Mouse (Mus musculus) right cerebral cortex, postnatal 36 days (tissue): ENCODE data around the gene Hectd4.
A peak's percentile ranks its signal among the peaks of the same experiment; 100 is the strongest.
"Not testable (repeated sequence)": the region's sequence is repeated elsewhere in the genome, so short reads cannot be mapped to it uniquely, and the experiment has no call there.

Experiments
- DNase-seq, 2 experiments: peaks; one replicate each; pipeline ENCODE4 v3.0.0; 2022; ENCODE audit warnings: low spot score in 2 of 2, mixed read lengths in 1 of 2

The Hectd4 gene

DNA sequence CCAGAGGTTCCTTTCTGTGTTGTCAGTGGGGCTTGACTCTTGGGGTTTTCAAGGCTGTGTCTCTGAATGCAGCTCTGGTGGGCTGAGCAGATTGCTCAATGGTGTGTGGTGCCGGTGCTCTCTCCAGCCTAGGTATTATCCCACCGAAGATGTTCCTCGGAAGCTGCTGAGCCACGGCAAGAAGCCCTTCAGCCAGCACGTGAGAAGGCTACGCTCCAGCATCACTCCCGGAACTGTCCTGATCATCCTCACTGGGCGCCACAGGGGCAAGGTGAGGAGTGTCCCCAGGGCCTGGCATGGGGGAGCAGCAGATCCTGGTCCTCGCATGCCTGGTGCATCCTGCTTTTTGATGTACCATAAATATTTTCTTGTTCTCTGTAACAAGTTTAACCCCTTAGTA is 13.5 kb upstream of the Hectd4 start:
- DNase-seq = no peak

DNA sequence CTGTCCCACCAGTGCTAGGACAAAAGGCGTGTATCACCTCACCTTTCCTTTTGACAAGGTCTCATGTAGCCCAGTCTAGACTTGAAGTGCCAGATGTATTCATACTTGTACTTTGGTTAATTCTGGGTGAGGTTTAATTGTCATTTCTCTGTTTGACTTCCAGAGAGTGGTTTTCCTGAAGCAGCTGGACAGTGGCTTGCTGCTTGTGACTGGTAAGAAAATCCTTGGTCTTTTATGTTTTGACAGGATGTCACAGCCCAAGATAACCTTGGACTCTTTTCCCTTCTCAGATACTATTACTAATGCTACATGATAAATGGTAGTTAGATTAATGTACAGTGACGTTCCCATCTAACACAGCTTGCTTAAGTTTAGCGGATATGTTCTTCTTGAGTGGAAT is 13.0 kb upstream of the Hectd4 start:
- no peak for DNase-seq

DNA sequence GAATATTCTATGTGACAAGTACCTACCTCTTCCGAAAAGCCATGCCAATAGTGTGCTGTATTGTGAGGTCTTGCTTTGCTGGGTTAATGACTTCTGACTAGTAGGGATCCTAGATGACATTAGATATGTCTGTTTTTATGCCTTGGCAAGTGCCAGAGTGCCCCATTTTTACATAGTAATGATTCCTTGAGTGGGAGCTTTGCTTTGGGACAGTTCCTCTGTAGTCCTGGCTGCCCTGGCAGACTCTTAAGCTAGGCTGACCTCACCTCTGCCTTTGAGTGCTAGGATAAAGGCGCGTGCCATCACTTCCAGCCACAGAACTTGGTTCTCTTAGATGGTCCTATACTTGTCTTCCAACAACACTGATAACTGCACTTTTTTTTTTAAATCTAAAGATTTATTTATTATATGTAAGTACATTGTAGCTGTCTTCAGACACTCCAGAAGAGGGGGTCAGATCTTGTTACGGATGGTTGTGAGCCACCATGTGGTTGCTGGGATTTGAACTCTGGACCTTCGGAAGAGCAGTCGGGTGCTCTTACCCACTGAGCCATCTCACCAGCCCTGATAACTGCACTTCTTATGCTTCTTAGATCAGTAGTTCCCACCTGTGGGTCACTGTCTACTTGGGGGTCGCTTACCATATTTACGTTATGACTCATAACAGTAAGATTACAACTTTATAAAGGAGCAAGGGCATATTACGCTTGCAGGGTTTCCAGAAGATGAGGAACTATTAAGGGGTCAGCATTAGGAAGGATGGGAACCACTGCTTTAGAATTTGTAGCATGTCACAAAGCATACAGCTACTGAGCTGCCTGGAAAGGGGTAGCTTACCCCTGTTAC is 10.0 kb upstream of the Hectd4 start:
- no peak for DNase-seq

DNA sequence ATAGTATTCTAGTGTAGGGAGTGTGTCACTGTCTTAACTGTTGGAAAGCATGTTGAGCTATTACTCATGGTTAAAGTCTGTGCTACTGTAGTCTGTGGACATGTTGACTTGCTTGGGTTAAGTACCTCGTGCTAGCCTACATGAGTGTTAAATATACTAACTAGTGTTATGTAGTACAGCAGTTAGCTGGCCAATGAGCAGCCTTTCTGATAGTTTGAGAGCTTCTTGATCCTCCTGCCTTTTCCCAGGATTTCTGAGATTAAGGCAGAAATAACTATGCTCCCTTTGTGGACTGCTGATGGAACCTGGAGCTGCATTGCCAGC is 9.5 kb upstream of the Hectd4 start:
- DNase-seq = no peak

DNA sequence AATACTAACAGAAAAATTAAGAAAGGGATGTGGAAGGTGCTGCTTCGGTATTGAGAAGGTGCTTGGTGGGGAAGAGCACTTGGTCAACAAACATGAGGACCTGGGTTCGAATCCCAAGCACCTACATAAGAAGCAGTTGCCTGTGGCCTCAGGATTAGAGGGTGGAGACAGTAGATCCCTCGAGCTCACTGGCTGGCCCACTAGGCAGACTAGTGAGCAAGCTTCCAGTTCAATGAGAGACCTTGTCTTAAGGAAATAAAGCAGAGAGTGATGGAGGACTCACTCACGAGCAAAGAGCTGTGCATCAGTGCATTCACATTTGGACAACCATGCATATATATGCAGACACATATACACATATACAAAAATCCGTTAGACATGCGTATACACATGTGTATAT is 7.9 kb upstream of the Hectd4 start:
- DNase-seq = no peak

DNA sequence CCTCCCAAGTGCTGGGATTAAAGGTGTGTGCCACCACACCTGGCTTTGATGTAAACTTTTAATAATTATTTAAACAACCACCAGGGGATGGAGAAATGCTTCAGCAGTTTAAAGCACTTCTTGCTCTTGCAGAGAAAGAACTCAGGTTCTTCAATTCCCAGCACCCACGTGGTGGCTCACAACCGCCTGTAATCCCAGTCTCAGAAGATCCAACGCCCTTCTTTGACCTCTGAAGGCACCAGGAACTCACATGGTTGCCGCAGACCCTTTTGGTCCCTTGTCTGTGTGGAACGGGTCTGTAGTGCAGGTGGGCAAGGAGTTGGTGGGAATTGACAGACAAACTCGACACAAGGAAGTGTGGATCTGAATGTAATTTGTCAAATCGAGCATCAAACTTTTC is 5.3 kb upstream of the Hectd4 start:
- no peak for DNase-seq

DNA sequence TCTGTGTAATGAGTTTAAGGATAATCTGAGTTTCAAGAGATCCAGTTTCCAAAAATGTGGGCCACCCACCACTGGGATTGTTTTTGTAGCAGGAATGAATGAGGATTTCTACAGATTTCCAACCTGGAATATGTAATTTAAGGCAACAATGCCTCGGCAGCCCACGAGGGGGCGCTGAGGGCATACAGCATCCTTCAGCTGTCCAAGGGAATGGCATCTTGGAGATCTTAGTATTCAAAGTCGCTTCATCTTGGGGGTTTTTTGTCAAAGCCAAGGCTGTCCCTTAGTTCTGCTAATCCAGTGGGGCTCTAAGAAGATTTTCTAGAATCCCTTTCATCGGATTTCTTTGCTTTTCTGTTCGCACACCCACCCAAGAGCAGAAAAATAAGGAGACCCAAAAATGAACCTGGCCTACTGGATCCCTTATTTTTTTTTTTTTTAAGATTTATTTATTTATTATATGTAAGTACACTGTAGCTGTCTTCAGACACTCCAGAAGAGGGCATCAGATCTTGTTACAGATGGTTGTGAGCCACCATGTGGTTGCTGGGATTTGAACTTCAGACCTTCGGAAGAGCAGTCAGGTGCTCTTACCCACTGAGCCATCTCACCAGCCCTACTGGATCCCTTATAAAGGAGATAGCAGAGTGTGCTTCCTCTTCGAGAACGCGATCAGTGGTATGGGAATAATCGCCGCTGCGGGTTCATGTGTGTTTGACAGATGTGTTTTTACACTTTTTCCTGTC is 4.5 kb upstream of the Hectd4 start:
- peak; percentile 62 to 70 for DNase-seq

DNA sequence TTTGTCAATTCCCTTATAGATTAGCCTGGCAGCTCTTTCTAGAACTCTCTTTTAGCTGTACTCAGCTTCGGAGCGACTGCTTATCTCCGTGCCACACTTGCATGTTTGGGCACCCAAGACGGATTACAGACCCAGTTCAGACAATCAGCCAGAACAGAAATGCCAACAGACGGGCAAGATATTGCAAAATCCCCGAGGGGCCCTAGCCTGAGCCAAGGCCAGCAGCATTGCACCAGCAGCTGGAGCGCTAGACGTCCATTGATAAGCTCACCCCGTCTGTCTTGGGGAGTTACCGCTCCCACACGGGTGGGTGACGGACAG is 3.9 kb upstream of the Hectd4 start:
- DNase-seq = no peak

DNA sequence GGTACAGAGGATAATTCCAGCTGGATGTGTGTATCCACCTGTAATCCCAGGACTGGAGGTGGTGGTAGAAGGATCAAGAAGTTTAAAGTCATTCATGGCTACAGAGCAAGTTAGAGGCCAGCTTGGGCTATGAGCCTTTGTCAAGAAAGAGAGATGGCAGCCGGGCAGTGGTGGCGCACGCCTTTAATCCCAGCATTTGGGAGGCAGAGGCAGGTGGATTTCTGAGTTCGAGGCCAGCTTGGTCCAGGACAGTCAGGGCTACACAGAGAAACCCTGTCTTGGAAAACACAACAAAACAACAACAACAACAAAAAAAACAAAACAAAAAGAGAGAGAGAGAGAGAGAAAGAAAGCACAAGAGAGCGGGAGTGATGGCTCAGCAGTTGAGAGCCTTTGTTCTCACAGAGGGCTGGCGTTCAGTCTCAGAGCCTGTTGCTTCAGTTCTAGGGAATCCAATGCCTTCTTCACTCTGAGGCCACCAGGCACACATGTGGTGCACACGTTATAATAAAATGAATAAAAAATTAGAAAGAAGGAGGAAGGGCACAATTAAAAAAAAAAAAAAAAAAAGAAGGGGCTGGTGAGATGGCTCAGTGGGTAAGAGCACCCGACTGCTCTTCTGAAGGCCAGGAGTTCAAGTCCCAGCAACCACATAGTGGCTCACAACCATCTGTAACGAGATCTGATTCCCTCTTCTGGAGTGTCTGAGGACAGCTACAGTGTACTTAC is 3.3 kb upstream of the Hectd4 start:
- not testable (repeated sequence) for DNase-seq

DNA sequence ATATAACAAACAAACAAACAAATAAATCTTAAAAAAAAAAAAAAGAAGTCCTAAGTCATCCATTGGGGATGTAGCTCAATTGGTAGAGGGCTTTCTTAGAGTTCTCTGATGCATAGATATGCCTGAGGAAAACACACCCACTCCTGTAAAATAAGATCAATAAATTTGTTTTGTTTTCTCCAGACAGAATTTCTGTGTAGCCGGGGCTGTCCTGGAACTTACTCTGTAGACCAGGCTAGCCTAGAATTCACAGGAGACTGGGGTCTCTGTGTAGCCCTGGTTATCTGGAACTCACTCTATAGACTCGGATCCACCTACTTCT is 2.7 kb upstream of the Hectd4 start:
- DNase-seq = no peak

DNA sequence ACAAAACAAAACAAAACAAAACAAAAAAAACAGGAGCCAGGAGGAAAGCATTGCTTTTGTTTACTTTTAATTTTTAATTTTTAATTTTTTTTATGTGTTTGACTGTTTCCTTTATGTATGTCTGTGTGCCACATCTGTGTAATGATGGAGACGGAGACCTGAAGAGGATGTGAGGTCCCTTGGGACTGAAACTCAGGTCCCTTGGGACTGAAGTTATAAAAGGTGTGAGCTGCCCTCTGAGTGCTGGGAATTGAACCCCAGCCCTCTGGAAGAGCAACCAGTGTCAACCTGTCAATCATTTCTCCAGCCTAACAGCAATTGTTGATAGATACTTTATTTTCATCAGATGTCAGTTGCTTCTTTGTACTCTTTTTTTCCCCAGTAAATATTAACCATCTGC is 829 bp upstream of the Hectd4 start:
- no peak for DNase-seq

DNA sequence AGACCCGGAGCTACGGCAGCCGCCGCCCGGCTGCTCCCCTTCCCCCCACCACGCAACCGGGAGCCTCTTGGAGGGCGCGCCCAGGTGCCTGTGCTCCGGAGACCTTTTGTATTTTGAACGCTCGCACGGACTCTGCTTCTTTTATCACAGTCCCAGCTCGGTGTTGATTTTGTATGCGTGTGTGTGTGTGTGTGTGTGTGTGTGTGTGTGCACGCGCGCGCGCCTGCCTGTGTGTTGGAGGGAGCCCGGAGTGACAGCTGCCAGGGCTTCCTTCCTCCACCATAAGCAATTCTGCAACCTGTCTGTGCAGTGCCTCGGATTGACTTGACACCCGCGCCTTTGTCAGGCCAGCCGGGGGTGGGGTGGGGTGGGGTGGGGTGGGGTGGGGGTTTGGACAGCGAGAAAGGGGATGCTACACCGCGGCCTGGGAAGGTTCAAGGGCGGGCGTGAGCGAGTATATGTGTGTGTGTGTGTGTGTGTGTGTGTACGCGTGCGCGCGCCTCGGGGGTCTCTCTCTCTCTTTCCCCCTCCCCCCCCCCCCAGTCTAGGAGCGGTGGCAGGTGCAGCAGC is 798 bp downstream of the Hectd4 start:
- DNase-seq = no peak

DNA sequence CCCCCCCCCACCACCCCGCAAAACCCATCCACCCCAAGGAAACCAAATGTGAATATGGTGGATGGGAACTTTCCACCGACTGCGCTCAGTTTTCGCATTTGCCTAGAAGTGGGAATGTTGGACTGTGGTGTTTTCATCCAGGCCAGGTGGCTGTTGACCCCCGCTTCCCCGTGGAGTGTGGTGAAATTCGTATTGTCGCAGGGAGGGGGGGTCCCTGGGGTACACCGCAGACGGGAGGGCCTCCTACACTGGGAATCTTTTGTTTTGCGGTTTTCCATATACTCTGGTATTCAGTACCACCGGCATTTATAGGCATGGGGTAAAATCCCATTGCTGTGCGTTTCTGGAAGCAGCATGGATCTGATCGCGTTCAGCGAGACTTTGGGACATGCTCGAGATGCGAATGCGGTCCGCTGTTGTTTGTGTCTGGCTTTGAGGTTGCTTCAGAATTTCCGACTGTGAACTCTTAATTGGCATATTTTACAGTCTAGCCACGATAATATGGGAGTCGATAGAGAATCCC is 1.4 kb downstream of the Hectd4 start:
- no peak for DNase-seq

DNA sequence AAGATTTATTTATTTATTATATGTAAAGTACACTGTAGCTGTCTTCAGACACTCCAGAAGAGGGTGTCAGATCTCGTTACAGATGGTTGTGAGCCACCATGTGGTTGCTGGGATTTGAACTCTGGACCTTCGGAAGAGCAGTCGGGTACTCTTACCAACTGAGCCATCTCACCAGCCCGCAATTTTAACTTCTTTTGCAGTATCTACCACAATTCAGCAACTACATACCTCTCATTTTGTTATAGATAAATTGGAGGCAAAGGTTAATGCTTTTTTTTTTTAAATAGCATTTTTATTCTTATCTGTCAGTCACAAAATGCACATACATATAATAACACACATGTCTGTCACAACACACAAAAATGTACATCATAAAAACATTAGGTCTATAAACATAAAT is 4.0 kb downstream of the Hectd4 start:
- not testable (repeated sequence) for DNase-seq

DNA sequence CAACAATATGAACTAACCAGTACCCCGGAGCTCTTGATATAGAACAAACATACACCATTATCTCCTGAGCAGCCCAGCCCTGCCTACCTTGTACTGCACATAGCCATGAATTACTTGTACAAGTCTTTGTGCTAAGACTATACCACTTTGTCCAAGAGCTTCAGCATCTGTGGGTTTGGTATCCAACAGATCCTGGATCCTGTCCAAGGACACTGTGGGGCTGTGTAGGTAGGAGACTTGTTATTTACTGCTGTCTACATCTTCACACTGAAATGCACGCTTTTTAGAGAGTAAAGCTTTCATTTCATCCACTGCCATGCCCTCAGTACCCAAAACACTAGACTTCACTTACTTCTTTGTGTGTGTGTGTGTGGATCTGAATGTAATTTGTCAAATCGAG is 4.8 kb downstream of the Hectd4 start:
- DNase-seq = no peak

DNA sequence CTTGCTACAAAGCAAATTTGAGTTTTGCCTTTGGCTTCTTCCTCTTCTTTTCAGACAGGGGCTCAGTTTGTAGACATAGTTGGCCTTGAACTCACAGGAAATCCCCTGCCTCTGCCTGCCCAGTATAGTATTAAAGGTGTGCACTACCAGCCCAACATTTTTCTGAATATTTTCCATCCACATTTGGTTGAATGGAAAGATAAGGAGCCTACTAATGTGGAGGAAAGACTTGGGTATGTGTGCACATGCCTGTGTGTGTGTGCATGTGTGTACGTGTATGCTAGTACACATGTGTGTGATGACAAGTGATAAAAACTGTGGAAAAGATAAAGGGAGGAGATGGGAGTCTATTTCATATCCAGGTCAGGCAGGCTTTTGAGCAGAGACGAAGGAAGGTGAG is 5.8 kb downstream of the Hectd4 start:
- no peak for DNase-seq

DNA sequence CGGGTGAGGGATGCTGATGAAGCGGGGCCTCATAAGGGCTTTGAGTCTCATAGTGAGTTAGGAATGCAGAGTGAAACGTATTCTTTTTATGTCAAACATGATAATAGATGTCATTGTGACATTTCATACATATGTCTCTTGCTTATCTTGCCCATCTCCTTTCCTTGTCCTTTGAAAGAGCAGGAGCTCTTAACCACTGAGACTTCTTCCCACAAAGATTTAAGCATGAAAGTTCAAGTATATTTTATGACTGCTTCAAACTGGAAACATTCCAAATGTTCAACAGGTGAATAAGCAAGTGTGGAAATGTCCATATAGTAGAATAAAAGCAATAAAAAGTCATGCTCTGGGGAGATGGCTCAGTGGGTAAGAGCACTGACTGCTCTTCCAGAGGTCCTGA is 6.4 kb downstream of the Hectd4 start:
- no peak for DNase-seq

DNA sequence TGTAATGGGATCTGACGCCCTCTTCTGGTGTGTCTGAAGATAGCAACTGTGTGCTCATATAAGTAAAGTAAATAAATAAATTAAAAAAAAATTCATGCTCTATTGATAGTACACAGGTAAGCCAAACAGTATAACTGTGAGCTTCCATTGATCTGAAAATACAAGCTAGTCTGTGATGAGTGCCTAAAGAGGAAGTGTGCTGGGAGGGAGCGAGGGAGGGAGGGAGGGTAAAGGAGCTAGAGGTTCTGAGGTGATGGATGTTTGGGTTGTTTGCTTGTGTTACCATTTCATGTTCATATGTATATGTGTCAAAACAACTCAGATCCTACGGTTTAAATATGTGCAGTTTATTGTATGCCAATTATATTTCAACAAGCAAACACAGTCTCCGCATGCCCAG is 6.8 kb downstream of the Hectd4 start:
- DNase-seq = no peak

DNA sequence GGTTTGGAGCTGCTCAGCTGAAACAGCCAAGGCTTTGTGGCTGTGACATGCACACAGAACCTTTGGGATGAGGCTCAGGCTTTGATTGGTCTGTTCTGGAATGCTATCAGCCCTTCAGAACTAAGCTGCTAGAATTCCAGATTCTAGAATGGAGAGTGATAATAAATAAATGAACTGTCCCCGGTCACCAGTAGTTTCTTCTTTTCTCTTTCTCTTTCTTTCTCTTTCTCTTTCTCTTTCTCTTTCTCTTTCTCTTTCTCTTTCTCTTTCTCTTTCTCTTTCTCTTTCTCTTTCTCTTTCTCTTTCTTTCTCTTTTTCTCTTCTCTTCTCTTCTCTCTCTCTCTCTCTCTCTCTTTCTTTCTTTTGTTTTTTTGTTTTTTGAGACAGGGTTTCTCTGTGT is 7.3 kb downstream of the Hectd4 start:
- DNase-seq = not testable (repeated sequence)

DNA sequence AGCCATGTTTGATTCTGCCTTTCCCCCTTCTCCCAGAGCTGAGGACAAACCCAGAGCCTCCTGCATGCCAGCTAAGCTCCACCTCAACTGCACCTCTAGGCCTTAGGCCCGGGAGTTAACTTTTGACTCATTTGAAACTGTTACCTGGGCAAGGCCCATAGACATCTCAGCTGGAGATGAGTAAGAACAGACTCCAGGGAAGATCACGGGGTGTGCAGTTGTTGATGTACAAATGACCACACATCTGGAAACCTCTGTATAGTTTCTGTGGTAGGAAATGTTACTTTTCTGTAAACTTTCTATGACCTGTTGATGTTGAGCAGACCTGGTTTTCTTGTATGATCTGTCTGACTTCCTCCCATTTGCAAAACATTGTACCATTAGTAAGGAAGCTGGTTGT is 9.2 kb downstream of the Hectd4 start:
- no peak for DNase-seq

DNA sequence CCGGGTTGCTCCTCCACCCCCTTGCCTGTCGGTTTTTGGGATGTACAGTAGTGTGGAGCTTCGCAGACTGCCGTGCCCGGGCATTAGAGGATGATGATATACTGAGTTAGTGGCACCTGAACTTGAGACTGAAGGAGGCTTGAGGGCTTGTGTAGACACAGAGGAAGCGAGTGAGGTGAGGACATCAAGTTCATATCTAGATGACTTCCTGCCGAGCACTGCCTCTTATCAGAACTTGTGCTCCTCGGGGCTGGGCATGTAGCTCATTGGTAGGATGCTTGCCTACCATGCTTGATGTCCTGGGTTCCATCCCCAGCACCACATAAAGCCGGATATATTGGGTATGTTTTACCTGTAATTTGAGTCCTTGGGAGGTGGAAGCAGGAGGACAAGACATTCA is 10.8 kb downstream of the Hectd4 start:
- no peak for DNase-seq

DNA sequence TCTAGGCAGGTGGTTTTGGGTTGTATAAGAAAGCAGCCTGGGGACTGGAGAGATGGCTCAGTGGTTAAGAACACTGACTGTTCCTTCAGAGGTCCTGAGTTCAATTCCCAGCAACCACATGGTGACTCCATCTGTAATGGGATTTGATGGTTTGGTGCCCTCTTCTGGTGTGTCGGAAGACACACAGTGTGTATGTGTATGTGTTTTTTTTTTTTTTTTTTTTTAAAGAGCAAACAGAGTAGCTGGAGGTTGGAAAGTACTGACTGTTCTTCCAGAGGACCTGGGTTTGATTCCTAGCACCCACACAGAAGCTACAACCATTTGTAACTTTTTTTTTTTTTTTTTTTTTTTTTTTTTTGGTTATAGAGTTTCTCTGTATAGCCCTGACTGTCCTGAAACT is 12.8 kb downstream of the Hectd4 start:
- DNase-seq = no peak

DNA sequence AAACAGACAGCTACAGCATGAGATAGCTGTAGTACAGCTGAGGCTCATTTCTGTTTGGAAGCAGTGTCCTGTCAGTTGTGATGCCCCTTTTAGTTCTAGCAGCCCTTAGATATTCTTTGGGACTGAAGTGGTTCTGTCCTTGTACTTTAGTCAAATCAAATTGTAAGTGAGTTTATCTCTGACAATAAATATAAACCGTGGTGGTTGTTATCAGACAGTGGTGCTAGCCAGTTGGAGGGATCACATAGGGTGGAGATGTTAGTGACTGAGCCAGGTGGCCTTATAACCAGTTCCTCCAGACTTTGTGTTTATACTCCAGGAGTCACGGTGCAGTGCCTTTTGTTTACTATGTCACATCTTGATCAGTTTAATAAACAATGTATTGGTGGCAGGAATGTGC is 13.7 kb downstream of the Hectd4 start:
- DNase-seq = no peak
